Mouse (Mus musculus): Measurements from ENCODE around the gene Cdc42ep4.

Gene Cdc42ep4

DNA sequence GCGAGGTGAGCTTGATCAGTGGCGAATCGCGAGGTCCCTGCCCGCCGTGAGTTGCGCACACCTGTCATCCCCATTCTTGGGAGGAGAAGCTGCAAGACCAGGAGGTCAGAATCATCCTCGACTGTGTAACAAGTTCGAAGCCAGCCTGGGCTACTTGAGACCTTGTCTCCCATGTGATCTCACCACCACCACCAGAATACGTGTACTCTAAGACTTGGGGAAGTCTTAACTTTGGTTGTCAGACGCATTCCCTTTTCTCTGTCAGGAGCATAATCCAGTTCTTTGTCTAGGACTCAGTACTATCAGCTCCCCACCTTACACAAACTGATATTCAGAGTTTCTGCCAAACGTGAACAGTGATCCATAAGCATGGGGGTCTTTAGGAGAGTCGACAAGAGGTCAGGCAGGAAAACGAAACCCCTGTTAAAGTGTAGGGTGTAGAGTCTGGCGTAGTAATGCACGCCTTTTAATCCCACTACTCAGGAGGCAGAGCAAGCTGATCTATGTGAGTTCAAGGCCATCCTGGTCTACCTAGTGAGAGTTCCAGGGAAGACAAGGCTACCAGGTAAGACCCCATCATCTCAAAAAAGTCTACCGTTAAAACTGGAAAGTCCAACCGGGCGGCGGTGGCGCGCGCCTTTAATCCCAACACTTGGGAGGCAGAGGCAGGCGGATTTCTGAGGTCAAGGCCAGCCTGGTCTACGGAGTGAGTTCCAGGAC lies 66.8 kb downstream of the Cdc42ep4 start:
- DNase-seq (ENCODE audit: low read depth, low spot score): no peak

DNA sequence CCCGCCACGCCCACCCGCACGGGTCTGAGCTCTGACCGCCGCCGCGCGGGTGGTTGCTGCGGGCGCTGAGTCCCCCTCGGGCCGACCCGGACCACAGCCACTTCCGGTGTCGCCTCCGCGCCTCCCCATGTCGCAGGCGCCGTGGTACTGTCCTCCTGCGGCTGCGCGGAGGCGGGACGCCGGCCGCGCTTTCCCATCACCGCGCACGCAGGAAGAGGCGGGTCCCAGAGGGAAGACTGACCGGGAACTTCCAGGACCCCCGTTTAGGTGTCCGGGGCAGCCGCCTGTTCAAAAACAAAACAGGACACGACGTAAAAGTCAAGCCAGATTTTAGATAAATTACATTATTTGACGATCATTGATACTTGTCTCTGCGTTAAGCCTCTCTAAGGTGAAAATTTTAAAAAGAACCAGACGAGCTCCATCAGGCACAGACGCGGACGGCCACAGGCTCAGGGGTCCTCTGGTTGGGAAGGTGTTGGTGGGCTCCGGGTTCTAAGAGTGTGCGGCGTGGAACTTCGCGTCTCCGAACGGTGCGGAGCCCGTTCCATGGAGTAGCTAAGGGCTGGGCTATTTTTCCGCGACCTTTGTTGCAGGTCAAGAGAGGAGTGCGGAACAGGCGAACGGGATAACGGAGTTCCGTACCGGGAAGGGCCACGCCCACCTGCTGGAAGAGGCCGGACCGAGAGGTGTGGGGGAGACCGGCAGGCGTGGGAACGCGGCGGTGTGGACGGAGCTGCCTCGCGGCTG lies 67.5 kb downstream of the Cdc42ep4 start, which contains the start of the genes Fam104a and D11Wsu47e:
Gene Fam104a (minus strand): TSS at position 199 of the 750 bp plus-strand sequence.
Gene D11Wsu47e (plus strand): TSS at position 456 of the 750 bp plus-strand sequence.
- DNase-seq (ENCODE audit: low read depth, low spot score): peak; percentile 93

DNA sequence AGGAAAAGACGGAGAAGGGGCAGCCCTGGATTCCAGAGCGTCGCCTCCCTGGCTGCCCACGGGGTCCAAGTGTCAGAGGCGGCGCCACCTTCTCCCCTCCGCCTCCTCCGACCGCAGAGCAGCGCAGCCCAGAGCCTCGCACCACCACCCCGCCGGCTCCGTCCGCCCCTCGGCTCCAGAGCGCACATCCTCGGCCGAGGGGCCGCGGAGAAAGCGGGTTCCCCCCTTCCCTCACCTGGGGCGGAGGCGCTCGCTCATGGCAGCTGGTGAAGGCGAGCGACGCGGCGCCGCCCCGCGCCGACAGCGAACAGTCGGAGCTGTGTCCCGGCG lies 68.1 kb downstream of the Cdc42ep4 start:
- no peak for DNase-seq (ENCODE audit: low read depth, low spot score)

DNA sequence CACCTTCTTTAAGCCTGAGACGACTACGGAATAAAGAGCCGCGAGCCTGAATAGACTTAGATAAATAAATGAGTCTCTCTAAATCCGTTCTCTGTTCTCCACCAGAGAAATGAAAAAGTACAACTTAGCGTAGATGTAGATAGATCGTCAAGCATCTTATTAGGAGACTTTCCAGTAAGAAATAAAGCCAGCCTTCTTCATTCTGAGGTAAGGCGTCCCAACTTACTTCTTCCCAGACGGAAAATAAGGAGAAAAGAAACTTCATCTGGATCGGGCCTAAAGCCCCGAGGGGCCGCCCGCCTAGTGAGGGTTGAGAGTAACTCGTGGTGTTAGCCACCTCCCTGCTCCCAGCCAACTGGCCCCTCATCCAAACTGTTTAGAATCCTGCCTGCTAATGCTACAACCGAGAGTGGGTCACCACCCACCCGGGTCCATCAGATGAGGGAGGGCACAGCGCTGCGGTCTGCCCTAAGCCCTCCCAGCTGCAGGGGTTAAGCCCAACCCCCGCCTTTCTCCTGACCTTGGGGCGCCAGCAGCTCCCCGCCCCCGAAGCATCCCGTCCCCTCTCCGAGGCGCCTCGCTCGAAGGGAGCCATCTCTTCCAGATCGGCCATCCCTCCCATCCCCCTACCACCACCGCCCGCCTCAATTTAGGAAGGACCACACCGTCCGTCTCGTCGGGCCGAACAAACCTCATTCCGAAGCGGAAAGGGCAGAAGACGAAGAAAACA lies 68.6 kb downstream of the Cdc42ep4 start:
- peak; percentile 34 for DNase-seq (ENCODE audit: low read depth, low spot score)

DNA sequence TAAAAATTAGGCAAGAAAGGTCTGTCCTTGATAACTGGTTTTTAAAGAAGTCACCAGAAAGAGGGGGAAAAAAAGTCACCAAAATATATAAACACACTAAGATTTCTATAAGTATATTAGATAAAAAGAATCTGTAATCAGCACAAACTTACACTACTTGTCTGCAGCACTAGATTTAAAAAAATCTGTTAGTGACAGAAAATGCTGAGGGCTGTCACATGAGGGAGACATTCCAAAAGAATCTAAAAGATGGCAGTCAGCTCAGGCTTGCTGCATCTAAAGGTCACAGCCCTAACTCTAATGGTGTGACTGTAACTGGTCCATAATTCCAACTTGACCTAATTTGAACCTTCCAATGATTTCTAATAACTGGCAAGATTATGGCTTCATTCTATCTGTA lies 69.7 kb downstream of the Cdc42ep4 start:
- DNase-seq (ENCODE audit: low read depth, low spot score): no peak

DNA sequence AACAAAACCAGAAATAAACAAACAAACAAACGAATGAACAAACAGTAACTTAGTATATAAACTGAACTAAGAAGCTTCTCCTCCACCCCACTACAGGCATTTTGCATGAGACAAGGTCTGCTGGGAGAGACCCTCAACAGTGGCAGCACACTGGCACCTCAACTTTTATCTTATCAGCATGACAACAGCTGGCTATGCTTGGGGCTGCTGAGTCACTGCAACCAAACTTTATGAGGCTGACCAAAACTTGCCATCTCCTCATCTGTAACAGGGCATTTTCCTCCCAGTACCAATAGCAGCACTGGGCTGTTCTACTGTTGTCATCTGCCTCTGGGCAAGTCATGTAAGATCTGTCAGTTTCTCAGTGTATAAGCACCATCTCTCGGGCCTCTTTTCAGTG lies 70.7 kb downstream of the Cdc42ep4 start:
- no peak for DNase-seq (ENCODE audit: low read depth, low spot score)

DNA sequence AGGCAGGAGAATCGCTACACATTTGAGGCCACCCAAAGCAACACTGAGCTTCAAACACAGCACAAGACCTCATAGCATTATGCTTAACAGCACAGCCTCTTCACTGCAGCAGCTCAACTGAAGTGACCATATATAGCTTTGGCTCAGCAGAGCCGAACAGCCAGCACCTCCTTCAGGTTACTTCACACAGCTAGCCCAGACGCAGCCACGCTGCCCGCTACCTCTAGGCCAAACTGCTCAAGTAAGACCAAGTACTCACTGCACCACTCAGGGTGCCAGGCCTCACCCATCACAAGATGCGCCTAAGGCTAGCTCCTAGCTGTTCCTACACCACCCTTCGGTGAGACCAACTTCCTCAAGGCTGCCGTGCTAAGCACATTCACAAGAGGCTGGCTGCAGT lies 73.3 kb downstream of the Cdc42ep4 start:
- DNase-seq (ENCODE audit: low read depth, low spot score): no peak

DNA sequence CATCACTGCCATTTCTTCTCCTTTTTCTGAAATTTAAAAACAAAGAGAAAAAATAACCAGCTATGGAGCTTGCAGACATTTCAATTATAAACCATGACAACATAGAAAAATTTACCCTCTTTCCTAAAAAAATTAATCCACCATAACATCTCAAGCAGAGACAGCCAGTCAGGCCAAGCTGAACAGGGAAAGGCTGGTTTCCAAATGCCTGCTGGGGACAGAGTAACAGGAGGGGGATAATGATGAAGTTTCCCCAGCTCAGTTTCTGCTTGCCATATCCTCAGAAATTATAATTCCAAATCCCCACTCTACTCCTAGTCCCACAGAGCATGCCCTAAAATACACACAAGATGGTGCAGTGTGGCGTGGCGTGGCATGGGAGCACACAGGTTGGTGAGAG lies 74.3 kb downstream of the Cdc42ep4 start:
- no peak for DNase-seq (ENCODE audit: low read depth, low spot score)
